Mouse (Mus musculus): ENCODE results near the gene Alkbh7. TPM values are rescaled to one million over a fixed set of nuclear protein-coding genes. Genes with fewer than 3 reads are reported as not detected.
A peak's percentile ranks its signal among the peaks of the same experiment; 100 is the strongest.

Gene Alkbh7
- total RNA-seq (2014; rRNA removed) (44.2 and 50.7 TPM in 2 replicates), polyA plus RNA-seq (2015; fragmentation: Nextera tagmentation; extraction: Ambion mirVana) (52.2 and 56.4 TPM in 2 replicates)

DNA sequence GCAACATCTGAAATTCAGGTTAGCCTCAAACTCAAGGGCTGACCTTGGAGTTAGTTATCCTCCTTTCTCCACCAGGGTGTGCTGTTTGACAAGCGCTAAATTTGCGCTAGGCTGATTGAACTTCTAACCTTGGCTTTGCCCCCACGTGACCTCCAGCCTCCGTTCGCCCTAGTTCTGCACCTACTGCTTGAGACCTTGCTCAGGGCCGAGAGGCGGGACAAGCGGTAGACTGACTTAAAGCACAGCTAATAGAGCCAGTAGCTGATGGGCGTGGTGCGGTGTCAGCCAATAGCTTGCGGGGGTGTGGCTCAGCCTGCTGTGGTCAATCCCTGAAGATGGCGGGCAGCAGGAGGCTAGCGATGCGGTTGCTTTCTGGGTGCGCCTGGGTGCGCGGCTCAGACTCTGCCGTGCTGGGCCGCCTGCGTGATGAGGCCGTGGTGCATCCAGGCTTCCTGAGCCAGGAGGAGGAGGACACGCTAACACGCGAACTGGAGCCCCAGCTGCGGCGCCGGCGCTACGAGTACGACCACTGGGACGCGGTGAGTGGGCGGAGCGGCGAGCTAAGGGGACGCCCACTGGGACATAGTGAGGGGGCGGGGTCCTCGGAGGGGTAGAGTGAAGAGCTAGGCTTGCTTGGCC, at the start of gene Alkbh7:
TSS of gene Alkbh7 (plus strand) at position 311 of the 639 bp plus-strand sequence.
- no peaks in the 10 kb centered on the region for H3K9me3 ChIP-seq (ENCODE audit: low read length)
- H3K4me2 ChIP-seq (ENCODE audit: low read depth) = peak within 1 kb of the TSS; percentile 73
- no peaks in the 10 kb centered on the region for H3K4me1 ChIP-seq (ENCODE audit: insufficient read depth)
- peak; percentile 79 for TF ChIP-seq CTCF (IDR thresholded peaks at IDR 0.05; ENCODE audit: low read depth)
- peak within 1 kb of the TSS; percentile 73 for H3K4me3 ChIP-seq (ENCODE audit: low read depth, low read length)
- peak within 1 kb of the TSS; percentile 80 for H3K27ac ChIP-seq (ENCODE audit: low read depth, low read length)
- H3K36me3 ChIP-seq (ENCODE audit: insufficient read depth) = peaks cover 63% of the 10 kb centered on the region
- H3K27me3 ChIP-seq (ENCODE audit: insufficient read depth, low read length) = no peaks in the 10 kb centered on the region
- WGBS = under 1% methylated on average over 38 of the region's 38 CpGs
- peak; percentile 92 for DNase-seq
- peak within 1 kb of the TSS; percentile 77 for H3K9ac ChIP-seq
- ATAC-seq = peak; percentile 98

DNA sequence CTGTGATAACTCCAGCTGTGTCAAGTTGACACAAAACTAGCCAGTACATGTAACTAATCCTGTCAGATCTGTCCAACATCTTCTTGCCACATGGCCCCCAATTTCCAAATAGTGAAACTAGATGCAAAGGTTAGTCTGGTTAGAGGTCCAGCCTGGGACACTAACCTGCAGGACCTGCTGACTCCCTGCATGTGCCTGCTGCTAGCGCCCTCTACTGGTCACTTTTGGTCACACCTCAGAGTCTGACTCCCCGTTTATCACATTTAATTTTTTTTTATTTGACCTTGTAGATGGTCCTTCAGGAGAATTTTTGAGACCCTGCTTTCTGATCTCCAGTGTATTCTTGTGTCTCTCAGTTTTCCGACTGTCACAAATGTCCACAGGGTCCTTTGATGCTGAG, 46.2 kb upstream of the Alkbh7 start:
- Histone ChIP-seq H3K4me2 (ENCODE audit: low read depth) (no peak overlapping the region), H3K27ac (ENCODE audit: low read depth, low read length) (no peak overlapping the region), H3K4me1 (ENCODE audit: insufficient read depth) (no peaks in the 10 kb centered on the region), H3K9me3 (ENCODE audit: low read length) (no peaks in the 10 kb centered on the region), H3K4me3 (ENCODE audit: low read depth, low read length) (no peak overlapping the region), H3K9ac (no peak overlapping the region), H3K27me3 (ENCODE audit: insufficient read depth, low read length) (no peaks in the 10 kb centered on the region), H3K36me3 (ENCODE audit: insufficient read depth) (no peaks in the 10 kb centered on the region)
- peak; percentile 56 for TF ChIP-seq CTCF (IDR thresholded peaks at IDR 0.05; ENCODE audit: low read depth)
- ATAC-seq (no peak), DNase-seq (peak; percentile 31)
- 14% methylated on average over 3 of the region's 3 CpGs for WGBS

DNA sequence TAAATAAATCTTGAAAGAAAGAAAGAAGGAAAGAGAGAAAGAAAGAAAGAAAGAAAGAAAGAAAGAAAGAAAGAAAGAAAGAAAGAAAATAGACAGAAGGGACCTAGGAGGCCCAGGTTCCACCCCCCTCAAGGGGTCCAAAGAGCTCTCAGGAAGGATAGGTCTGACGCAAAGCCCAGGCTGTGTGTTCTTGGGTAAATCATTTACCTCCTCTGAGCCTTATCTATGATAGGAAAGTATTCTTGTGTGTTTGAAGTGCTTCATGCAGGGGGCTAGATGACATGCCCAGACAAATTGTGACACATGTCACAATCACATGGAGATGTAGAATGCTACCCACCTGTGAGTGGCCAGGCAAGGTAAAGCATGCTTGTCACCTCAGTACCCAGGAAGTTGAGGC, 44.5 kb upstream of the Alkbh7 start:
- no peak overlapping the region for H3K9ac ChIP-seq
- H3K4me3 ChIP-seq (ENCODE audit: low read depth, low read length) = no peak overlapping the region
- WGBS = 100% methylated on average over 1 of the region's 1 CpGs
- no peaks in the 10 kb centered on the region for H3K4me1 ChIP-seq (ENCODE audit: insufficient read depth)
- ATAC-seq (no peak), DNase-seq (no peak)
- TF ChIP-seq CTCF (IDR thresholded peaks at IDR 0.05; ENCODE audit: low read depth) = no peak
- no peak overlapping the region for H3K27ac ChIP-seq (ENCODE audit: low read depth, low read length)
- H3K36me3 ChIP-seq (ENCODE audit: insufficient read depth) = no peaks in the 10 kb centered on the region
- no peaks in the 10 kb centered on the region for H3K27me3 ChIP-seq (ENCODE audit: insufficient read depth, low read length)
- no peaks in the 10 kb centered on the region for H3K9me3 ChIP-seq (ENCODE audit: low read length)
- H3K4me2 ChIP-seq (ENCODE audit: low read depth) = no peak overlapping the region

DNA sequence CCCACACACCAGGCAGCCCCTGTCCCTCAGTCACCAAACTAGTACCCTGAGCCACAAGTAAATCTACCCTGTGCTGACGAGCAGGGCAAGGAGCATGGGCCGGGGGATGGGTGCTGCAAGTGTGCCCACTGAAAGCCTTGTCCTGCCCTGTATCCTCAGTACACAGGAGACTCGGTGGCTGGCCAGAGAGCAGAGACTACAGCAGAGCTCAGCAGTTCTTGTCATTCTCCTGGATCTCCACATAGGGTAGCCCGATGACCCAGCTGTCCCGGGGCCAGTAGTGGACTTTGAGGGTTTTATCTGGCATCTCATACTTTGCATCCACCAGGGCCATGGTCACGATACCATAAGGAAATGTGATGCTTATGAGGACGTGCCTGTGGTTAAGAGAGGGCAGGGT, 42.3 kb upstream of the Alkbh7 start:
- no peak overlapping the region for H3K4me2 ChIP-seq (ENCODE audit: low read depth)
- no peak for TF ChIP-seq CTCF (IDR thresholded peaks at IDR 0.05; ENCODE audit: low read depth)

DNA sequence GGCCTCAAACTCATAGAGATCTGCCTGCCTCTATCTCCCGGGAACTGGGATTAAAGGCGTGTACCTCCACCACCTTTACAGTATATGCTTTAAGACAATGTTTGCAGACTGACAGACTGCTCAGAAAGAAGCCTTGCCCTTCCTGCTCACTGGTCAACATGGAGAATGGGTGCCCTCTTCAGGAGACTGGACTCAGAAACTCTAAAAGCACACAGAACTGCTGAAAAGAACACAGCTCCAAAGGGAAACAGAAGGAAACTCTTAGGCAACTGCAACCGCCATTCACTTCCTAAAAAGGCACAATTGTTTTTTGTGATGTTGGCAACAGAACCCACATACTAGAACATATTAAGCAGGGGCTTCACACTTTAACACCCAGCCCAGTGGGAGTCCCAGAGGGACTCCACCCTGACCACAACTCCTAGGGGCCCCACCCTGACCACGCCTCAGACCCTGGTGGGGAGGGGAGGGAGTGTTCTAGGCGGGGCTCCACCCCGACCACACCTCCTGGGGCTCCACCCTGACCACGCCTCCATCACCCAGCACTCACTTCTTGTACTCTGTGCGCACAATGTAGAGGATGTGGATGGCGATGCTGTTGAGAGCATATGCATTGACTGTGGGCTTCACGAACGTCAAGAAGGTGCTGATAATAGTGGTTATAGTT, 39.2 kb upstream of the Alkbh7 start:
- Histone ChIP-seq H3K9me3 (ENCODE audit: low read length) (no peaks in the 10 kb centered on the region), H3K27me3 (ENCODE audit: insufficient read depth, low read length) (no peaks in the 10 kb centered on the region), H3K9ac (no peak overlapping the region), H3K4me3 (ENCODE audit: low read depth, low read length) (no peak overlapping the region), H3K27ac (ENCODE audit: low read depth, low read length) (no peak overlapping the region), H3K4me1 (ENCODE audit: insufficient read depth) (no peaks in the 10 kb centered on the region), H3K4me2 (ENCODE audit: low read depth) (no peak overlapping the region), H3K36me3 (ENCODE audit: insufficient read depth) (no peaks in the 10 kb centered on the region)
- 34% methylated on average over 11 of the region's 11 CpGs for WGBS
- no peak for TF ChIP-seq CTCF (IDR thresholded peaks at IDR 0.05; ENCODE audit: low read depth)
- ATAC-seq (no peak), DNase-seq (no peak)

More for the DNA sequence above, 42.3 kb upstream of the Alkbh7 start:
- Histone ChIP-seq H3K4me1 (ENCODE audit: insufficient read depth) (no peaks in the 10 kb centered on the region), H3K27ac (ENCODE audit: low read depth, low read length) (no peak overlapping the region), H3K36me3 (ENCODE audit: insufficient read depth) (no peaks in the 10 kb centered on the region), H3K27me3 (ENCODE audit: insufficient read depth, low read length) (no peaks in the 10 kb centered on the region), H3K9me3 (ENCODE audit: low read length) (no peaks in the 10 kb centered on the region), H3K9ac (no peak overlapping the region), H3K4me3 (ENCODE audit: low read depth, low read length) (no peak overlapping the region)
- no peak for ATAC-seq
- DNase-seq = no peak
- 88% methylated on average over 7 of the region's 7 CpGs for WGBS

DNA sequence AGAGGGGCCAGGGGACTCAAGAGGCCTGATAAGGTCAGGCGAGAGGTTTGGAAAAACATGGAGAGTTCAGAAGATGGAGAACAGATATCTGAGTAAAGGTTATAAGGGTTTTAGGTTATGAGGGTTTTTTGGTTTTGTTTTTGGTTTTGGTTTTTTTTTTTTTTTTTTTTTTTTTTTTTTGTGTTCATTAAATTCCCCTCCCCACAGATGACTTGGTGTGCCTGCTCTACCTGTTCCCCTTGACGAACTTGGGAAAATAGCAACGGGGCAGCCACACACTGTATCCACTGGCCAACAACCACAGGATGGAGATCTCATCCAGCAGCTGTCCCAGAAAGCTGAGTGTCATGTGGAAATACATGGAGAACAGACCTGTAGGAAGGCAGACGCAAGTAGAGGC, 38.5 kb upstream of the Alkbh7 start:
- H3K9me3 ChIP-seq (ENCODE audit: low read length) = no peaks in the 10 kb centered on the region
- no peak overlapping the region for H3K4me2 ChIP-seq (ENCODE audit: low read depth)
- no peak overlapping the region for H3K9ac ChIP-seq
- no peak overlapping the region for H3K4me3 ChIP-seq (ENCODE audit: low read depth, low read length)
- H3K27me3 ChIP-seq (ENCODE audit: insufficient read depth, low read length) = no peaks in the 10 kb centered on the region
- no peak for TF ChIP-seq CTCF (IDR thresholded peaks at IDR 0.05; ENCODE audit: low read depth)
- DNase-seq = no peak
- H3K4me1 ChIP-seq (ENCODE audit: insufficient read depth) = no peaks in the 10 kb centered on the region
- H3K27ac ChIP-seq (ENCODE audit: low read depth, low read length) = no peak overlapping the region
- no peak for ATAC-seq
- H3K36me3 ChIP-seq (ENCODE audit: insufficient read depth) = no peaks in the 10 kb centered on the region
- 85% methylated on average over 4 of the region's 4 CpGs for WGBS

DNA sequence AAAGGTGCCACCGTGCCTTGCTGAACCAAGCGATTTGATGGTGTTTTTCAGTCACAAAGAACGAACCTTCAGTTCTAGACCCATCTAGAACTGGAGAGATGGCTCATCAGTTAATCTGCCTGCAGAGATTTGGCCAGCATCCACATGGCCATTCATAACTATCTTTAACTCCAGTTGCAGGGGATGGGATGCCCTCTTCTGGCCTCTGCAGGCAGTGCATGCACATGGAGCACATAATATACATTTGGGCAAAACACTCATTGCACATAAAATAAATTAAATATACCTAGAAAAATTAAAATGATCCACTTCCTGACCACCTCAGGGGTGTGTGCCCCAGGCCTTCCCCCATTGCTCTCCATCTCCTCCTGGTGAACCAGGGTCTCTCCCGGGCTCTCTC, 35.3 kb upstream of the Alkbh7 start:
- H3K27me3 ChIP-seq (ENCODE audit: insufficient read depth, low read length) = no peaks in the 10 kb centered on the region
- H3K4me2 ChIP-seq (ENCODE audit: low read depth) = no peak overlapping the region
- ATAC-seq (no peak), DNase-seq (no peak)
- H3K4me3 ChIP-seq (ENCODE audit: low read depth, low read length) = no peak overlapping the region
- no peak for TF ChIP-seq CTCF (IDR thresholded peaks at IDR 0.05; ENCODE audit: low read depth)
- no peak overlapping the region for H3K27ac ChIP-seq (ENCODE audit: low read depth, low read length)
- no peak overlapping the region for H3K9ac ChIP-seq
- 91% methylated on average over 4 of the region's 4 CpGs for WGBS
- no peaks in the 10 kb centered on the region for H3K9me3 ChIP-seq (ENCODE audit: low read length)
- no peaks in the 10 kb centered on the region for H3K36me3 ChIP-seq (ENCODE audit: insufficient read depth)
- no peaks in the 10 kb centered on the region for H3K4me1 ChIP-seq (ENCODE audit: insufficient read depth)
